Mouse (Mus musculus): ENCODE measurements at regions not wholly inside any gene's neighbourhood (a gene's known extent, or its start where the extent isn't known, plus 50 kb on each side); places are given as distances from the start of the nearest gene placed in this dataset.

GRCm38 (mm10) chr17:15890595-15891140, 59.8 kb upstream of the Rgmb start:
- WGBS = 87% methylated on average over 4 of the region's 4 CpGs
- no peaks in the 10 kb centered on the region for H3K4me1 ChIP-seq
- no peak overlapping the region for H3K9ac ChIP-seq
- H3K9me3 ChIP-seq = no peaks in the 10 kb centered on the region
- no peak overlapping the region for H3K27ac ChIP-seq
- ATAC-seq (ENCODE audit: insufficient number of reproducible peaks, insufficient read depth, low FRiP score, low TSS enrichment) = no peak
- H3K36me3 ChIP-seq = no peaks in the 10 kb centered on the region
- H3K4me2 ChIP-seq (replicated peaks) = no peak overlapping the region
- no peak overlapping the region for H3K4me3 ChIP-seq
- H3K27me3 ChIP-seq = no peaks in the 10 kb centered on the region

GRCm38 (mm10) chr17:15882803-15883202, 52.0 kb upstream of the Rgmb start:
- WGBS = 68% methylated on average over 7 of the region's 7 CpGs
- H3K27me3 ChIP-seq = no peaks in the 10 kb centered on the region
- no peak for ATAC-seq (ENCODE audit: insufficient number of reproducible peaks, insufficient read depth, low FRiP score, low TSS enrichment)
- no peaks in the 10 kb centered on the region for H3K4me1 ChIP-seq
- no peaks in the 10 kb centered on the region for H3K36me3 ChIP-seq
- H3K9me3 ChIP-seq = no peaks in the 10 kb centered on the region
- no peak overlapping the region for H3K9ac ChIP-seq
- H3K4me2 ChIP-seq (replicated peaks) = no peak overlapping the region
- H3K27ac ChIP-seq = no peak overlapping the region
- H3K4me3 ChIP-seq = no peak overlapping the region

GRCm38 (mm10) chr17:15882245-15882644, 51.4 kb upstream of the Rgmb start:
- H3K27me3 ChIP-seq = no peaks in the 10 kb centered on the region
- H3K36me3 ChIP-seq = no peaks in the 10 kb centered on the region
- no peaks in the 10 kb centered on the region for H3K9me3 ChIP-seq
- H3K4me3 ChIP-seq = no peak overlapping the region
- no peak overlapping the region for H3K27ac ChIP-seq
- ATAC-seq (ENCODE audit: insufficient number of reproducible peaks, insufficient read depth, low FRiP score, low TSS enrichment) = no peak
- H3K9ac ChIP-seq = no peak overlapping the region
- no peak overlapping the region for H3K4me2 ChIP-seq (replicated peaks)
- H3K4me1 ChIP-seq = no peaks in the 10 kb centered on the region
- 92% methylated on average over 2 of the region's 2 CpGs for WGBS
